Mouse (Mus musculus): ENCODE data around the gene Nrp1. TPM values are rescaled to one million over a fixed set of nuclear protein-coding genes. Genes with fewer than 3 reads are reported as not detected.

The Nrp1 gene
- polyA plus RNA-seq (2016; fragmentation: Nextera tagmentation; extraction: Ambion mirVana), result 45.6 and 62.6 TPM in 2 replicates

- DNase-seq (ENCODE audit: low spot score), result peak; percentile 74
- H3K4me1 ChIP-seq, result peaks cover 65% of the 10 kb centered on the region
- H3K9me3 ChIP-seq (replicated peaks), result no peaks in the 10 kb centered on the region
- under 1% methylated on average over 21 of the region's 21 CpGs for WGBS
- no peaks in the 10 kb centered on the region for H3K36me3 ChIP-seq
- peak within 1 kb of the TSS; percentile 72 for H3K4me3 ChIP-seq
- H3K27ac ChIP-seq, result peak within 1 kb of the TSS; percentile 94
- H3K27me3 ChIP-seq (ENCODE audit: low read depth, poor library complexity, severe bottlenecking), result peaks cover 16% of the 10 kb centered on the region; the same call in 1 of the 2 replicates
These were observed at the start of gene Nrp1 for GRCm38 (mm10) chr8:128358406-128358755. Gene Nrp1 (plus strand): TSS chr8:128358604.

- Histone ChIP-seq H3K27ac (no peak overlapping the region), H3K4me3 (no peak overlapping the region), H3K36me3 (no peaks in the 10 kb centered on the region), H3K9me3 (replicated peaks) (no peaks in the 10 kb centered on the region), H3K4me1 (0 out of 2 replicates have a peak, but pooled peaks cover 3% of the 10 kb centered on the region), H3K27me3 (ENCODE audit: low read depth, poor library complexity, severe bottlenecking) (no peaks in the 10 kb centered on the region)
- DNase-seq (ENCODE audit: low spot score), result no peak
- WGBS, result 84% methylated on average over 2 of the region's 2 CpGs
These were observed 37.6 kb upstream of the Nrp1 start for GRCm38 (mm10) chr8:128320797-128321196.

- WGBS, result 83% methylated on average over 1 of the region's 1 CpGs
- Histone ChIP-seq H3K4me3 (no peak overlapping the region), H3K9me3 (replicated peaks) (no peaks in the 10 kb centered on the region), H3K36me3 (no peaks in the 10 kb centered on the region), H3K27me3 (ENCODE audit: low read depth, poor library complexity, severe bottlenecking) (no peaks in the 10 kb centered on the region), H3K4me1 (peaks cover 15% of the 10 kb centered on the region), H3K27ac (no peak overlapping the region)
- DNase-seq (ENCODE audit: low spot score), result no peak
These were observed 31.1 kb upstream of the Nrp1 start for GRCm38 (mm10) chr8:128327281-128327680.

- Histone ChIP-seq H3K4me3 (no peak overlapping the region), H3K27ac (peak overlapping the region; percentile 19; the same call in 1 of the 2 replicates), H3K36me3 (no peaks in the 10 kb centered on the region), H3K4me1 (peaks cover 15% of the 10 kb centered on the region), H3K9me3 (replicated peaks) (no peaks in the 10 kb centered on the region), H3K27me3 (ENCODE audit: low read depth, poor library complexity, severe bottlenecking) (no peaks in the 10 kb centered on the region)
- 23% methylated on average over 2 of the region's 2 CpGs for WGBS
- no peak for DNase-seq (ENCODE audit: low spot score)
These were observed 30.5 kb upstream of the Nrp1 start for GRCm38 (mm10) chr8:128327922-128328321.

DNA sequence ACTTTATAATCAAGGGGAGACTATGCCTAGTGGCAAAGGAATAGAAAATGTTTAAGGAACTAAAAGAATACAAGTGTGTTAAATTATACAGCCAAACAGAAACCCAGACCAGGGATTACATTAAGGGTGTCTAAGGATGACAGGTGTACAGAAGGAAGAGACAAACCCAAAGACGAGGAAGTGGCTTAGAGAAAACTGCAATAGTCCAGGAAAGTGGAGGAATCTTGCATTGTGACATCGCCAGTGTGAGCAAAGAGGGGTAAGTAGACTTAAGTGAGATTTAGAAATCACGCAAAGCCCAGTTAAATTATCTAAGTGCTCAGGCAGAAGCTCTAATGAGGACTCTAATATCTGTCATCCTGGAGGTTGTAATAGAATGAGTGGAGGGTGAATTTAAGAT is 28.9 kb upstream of the Nrp1 start:
- Histone ChIP-seq H3K27me3 (ENCODE audit: low read depth, poor library complexity, severe bottlenecking) (no peaks in the 10 kb centered on the region), H3K4me1 (peaks cover 15% of the 10 kb centered on the region), H3K4me3 (no peak overlapping the region), H3K27ac (no peak overlapping the region), H3K36me3 (no peaks in the 10 kb centered on the region), H3K9me3 (replicated peaks) (no peaks in the 10 kb centered on the region)
- 89% methylated on average over 3 of the region's 3 CpGs for whole genome bisulfite sequencing
- no peak for DNase-seq (ENCODE audit: low spot score)

- peaks cover 3% of the 10 kb centered on the region; the same call in 1 of the 2 replicates for H3K4me1 ChIP-seq
- no peak overlapping the region for H3K27ac ChIP-seq
- H3K9me3 ChIP-seq (replicated peaks), result no peaks in the 10 kb centered on the region
- H3K36me3 ChIP-seq, result no peaks in the 10 kb centered on the region
- no peak for DNase-seq (ENCODE audit: low spot score)
- WGBS, result 85% methylated on average over 3 of the region's 3 CpGs
- H3K27me3 ChIP-seq (ENCODE audit: low read depth, poor library complexity, severe bottlenecking), result no peaks in the 10 kb centered on the region
- H3K4me3 ChIP-seq, result no peak overlapping the region
These were observed 22.4 kb upstream of the Nrp1 start for GRCm38 (mm10) chr8:128335976-128336375.

DNA sequence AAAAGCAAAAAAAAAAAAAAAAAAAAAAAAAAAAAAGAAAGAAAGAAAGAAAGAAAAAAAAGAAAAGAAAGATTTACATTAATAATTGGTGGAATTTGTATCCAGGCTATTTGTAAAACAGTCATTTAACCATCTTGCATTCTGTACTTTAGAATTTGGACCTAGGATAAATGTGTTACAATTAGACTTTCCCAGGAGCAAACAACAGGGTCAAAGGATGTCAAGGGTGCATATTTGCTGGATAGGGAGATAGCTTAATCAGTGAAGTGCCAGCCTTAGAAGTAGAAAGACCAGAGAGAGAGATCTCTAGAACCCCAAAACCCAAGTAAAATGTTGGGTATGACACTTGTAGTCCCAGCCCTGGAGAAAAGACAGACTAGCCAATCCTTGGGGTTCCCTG is 19.5 kb upstream of the Nrp1 start:
- Histone ChIP-seq H3K9me3 (replicated peaks) (no peaks in the 10 kb centered on the region), H3K4me1 (peaks cover 3% of the 10 kb centered on the region; the same call in 1 of the 2 replicates), H3K36me3 (no peaks in the 10 kb centered on the region), H3K4me3 (no peak overlapping the region), H3K27ac (no peak overlapping the region), H3K27me3 (ENCODE audit: low read depth, poor library complexity, severe bottlenecking) (no peaks in the 10 kb centered on the region)
- no peak for DNase-seq (ENCODE audit: low spot score)

- Histone ChIP-seq H3K27me3 (ENCODE audit: low read depth, poor library complexity, severe bottlenecking) (no peaks in the 10 kb centered on the region), H3K4me1 (peaks cover 3% of the 10 kb centered on the region; the same call in 1 of the 2 replicates), H3K9me3 (replicated peaks) (no peaks in the 10 kb centered on the region), H3K4me3 (no peak overlapping the region), H3K27ac (no peak overlapping the region), H3K36me3 (no peaks in the 10 kb centered on the region)
- no peak for DNase-seq (ENCODE audit: low spot score)
- WGBS, result 90% methylated on average over 3 of the region's 3 CpGs
These were observed 18.9 kb upstream of the Nrp1 start for GRCm38 (mm10) chr8:128339521-128339920.

DNA sequence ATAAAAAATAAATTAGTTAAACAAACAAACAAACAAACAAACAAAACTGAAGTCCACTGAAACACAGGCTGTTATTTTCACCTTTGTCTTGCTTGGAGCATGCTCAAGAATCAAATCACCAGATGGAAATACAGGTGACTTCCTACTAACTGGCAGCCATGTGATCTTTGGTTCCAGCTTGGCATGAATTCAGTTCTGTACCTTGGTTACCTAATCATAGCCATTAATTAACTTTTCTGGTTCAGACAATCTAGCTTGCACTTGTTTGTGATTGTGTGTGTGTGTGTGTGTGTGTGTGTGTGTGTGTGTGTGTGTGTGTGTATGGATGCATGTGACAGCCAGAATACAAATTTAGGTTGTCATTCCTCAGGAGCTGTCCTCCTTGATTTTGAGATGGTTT is 8.0 kb upstream of the Nrp1 start:
- Histone ChIP-seq H3K4me1 (0 out of 2 replicates have a peak, but pooled peaks cover 2% of the 10 kb centered on the region), H3K36me3 (no peaks in the 10 kb centered on the region)

GRCm38 (mm10) chr8:128351211-128351610 is 7.2 kb upstream of the Nrp1 start:
- DNase-seq (ENCODE audit: low spot score), result no peak
- no peak overlapping the region for H3K27ac ChIP-seq
- no peak overlapping the region for H3K4me3 ChIP-seq
- H3K4me1 ChIP-seq, result peaks cover 5% of the 10 kb centered on the region
- H3K27me3 ChIP-seq (ENCODE audit: low read depth, poor library complexity, severe bottlenecking), result peaks cover 14% of the 10 kb centered on the region; the same call in 1 of the 2 replicates
- no peaks in the 10 kb centered on the region for H3K36me3 ChIP-seq
- no peaks in the 10 kb centered on the region for H3K9me3 ChIP-seq (replicated peaks)

More for the DNA sequence above, 8.0 kb upstream of the Nrp1 start:
- Histone ChIP-seq H3K9me3 (replicated peaks) (no peaks in the 10 kb centered on the region), H3K27ac (no peak overlapping the region), H3K27me3 (ENCODE audit: low read depth, poor library complexity, severe bottlenecking) (0 out of 2 replicates have a peak, but pooled peaks cover 6% of the 10 kb centered on the region), H3K4me3 (no peak overlapping the region)
- DNase-seq (ENCODE audit: low spot score), result no peak

GRCm38 (mm10) chr8:128352821-128353220 is 5.6 kb upstream of the Nrp1 start:
- no peak for DNase-seq (ENCODE audit: low spot score)

GRCm38 (mm10) chr8:128353999-128354398 is 4.4 kb upstream of the Nrp1 start:
- no peaks in the 10 kb centered on the region for H3K9me3 ChIP-seq (replicated peaks)
- H3K4me1 ChIP-seq, result peaks cover 31% of the 10 kb centered on the region
- DNase-seq (ENCODE audit: low spot score), result no peak
- H3K4me3 ChIP-seq, result no peak overlapping the region
- 26% methylated on average over 1 of the region's 1 CpGs for WGBS
- no peak overlapping the region for H3K27ac ChIP-seq
- H3K27me3 ChIP-seq (ENCODE audit: low read depth, poor library complexity, severe bottlenecking), result peaks cover 16% of the 10 kb centered on the region; the same call in 1 of the 2 replicates
- H3K36me3 ChIP-seq, result no peaks in the 10 kb centered on the region

More at GRCm38 (mm10) chr8:128352821-128353220, 5.6 kb upstream of the Nrp1 start:
- H3K36me3 ChIP-seq, result no peaks in the 10 kb centered on the region
- H3K27ac ChIP-seq, result no peak overlapping the region
- peaks cover 22% of the 10 kb centered on the region for H3K4me1 ChIP-seq
- peaks cover 16% of the 10 kb centered on the region; the same call in 1 of the 2 replicates for H3K27me3 ChIP-seq (ENCODE audit: low read depth, poor library complexity, severe bottlenecking)
- no peak overlapping the region for H3K4me3 ChIP-seq
- WGBS, result 91% methylated on average over 2 of the region's 2 CpGs
- no peaks in the 10 kb centered on the region for H3K9me3 ChIP-seq (replicated peaks)

GRCm38 (mm10) chr8:128355091-128355490 is 3.3 kb upstream of the Nrp1 start:
- WGBS, result 95% methylated on average over 1 of the region's 1 CpGs
- H3K4me1 ChIP-seq, result peaks cover 33% of the 10 kb centered on the region
- DNase-seq (ENCODE audit: low spot score), result no peak
- no peaks in the 10 kb centered on the region for H3K9me3 ChIP-seq (replicated peaks)
- no peak overlapping the region for H3K4me3 ChIP-seq
- no peaks in the 10 kb centered on the region for H3K36me3 ChIP-seq
- no peak overlapping the region for H3K27ac ChIP-seq
- peaks cover 16% of the 10 kb centered on the region; the same call in 1 of the 2 replicates for H3K27me3 ChIP-seq (ENCODE audit: low read depth, poor library complexity, severe bottlenecking)

- no peaks in the 10 kb centered on the region for H3K36me3 ChIP-seq
- peaks cover 16% of the 10 kb centered on the region; the same call in 1 of the 2 replicates for H3K27me3 ChIP-seq (ENCODE audit: low read depth, poor library complexity, severe bottlenecking)
- DNase-seq (ENCODE audit: low spot score), result no peak
- H3K4me3 ChIP-seq, result no peak overlapping the region; the same call in 1 of the 2 replicates
- no peaks in the 10 kb centered on the region for H3K9me3 ChIP-seq (replicated peaks)
- WGBS, result 76% methylated on average over 5 of the region's 5 CpGs
- H3K27ac ChIP-seq, result 0 out of 2 replicates have a peak overlapping the region, but pooled peaks have one; percentile 94
- H3K4me1 ChIP-seq, result peaks cover 43% of the 10 kb centered on the region
These were observed 2.2 kb upstream of the Nrp1 start for GRCm38 (mm10) chr8:128356170-128356569.
